In genomic region chr7:31207563-31208236, GRCm38 (mm10) we compare ENCODE assay signal across 8 mouse cellular contexts. TPM values are rescaled to one million over a fixed set of nuclear protein-coding genes. Genes with fewer than 3 reads are reported as not detected.
DNase-seq lines count a peak whose midpoint lies in the region; ATAC-seq and TF ChIP-seq lines count a peak whose summit lies in the region.

No protein-coding gene starts in this region.

- no peak overlapping the region for H3K9ac ChIP-seq in liver, embryonic 14.5 days (replicated peaks)

- no peaks in the 10 kb centered on the region for H3K9me3 ChIP-seq in liver, embryonic 14.5 days (ENCODE audit: control insufficient read depth, low read length)

- no peaks in the 10 kb centered on the region; the same call in 1 of the 2 replicates for H3K36me3 ChIP-seq in testis, adult 2 months (ENCODE audit: control insufficient read depth, insufficient read depth, low read length)
- H3K36me3 ChIP-seq in liver, embryonic 14.5 days (replicated peaks; ENCODE audit: control insufficient read depth, insufficient read depth, low read depth), result no peaks in the 10 kb centered on the region

- H3K4me3 ChIP-seq in gastrocnemius, adult 2 months, result peak overlapping the region; percentile 78
- H3K4me3 ChIP-seq in testis, adult 2 months (ENCODE audit: control insufficient read depth, low read depth, low read length), result peak overlapping the region; percentile 90
- peak overlapping the region; percentile 58 to 89 for H3K4me3 ChIP-seq in liver, embryonic 14.5 days (ENCODE audit: insufficient read depth in 1 of 2, low read depth in 2 of 2, low read length in 2 of 2)

- peak overlapping the region; percentile 62 for H3K4me2 ChIP-seq in liver, embryonic 14.5 days (ENCODE audit: low read depth)

- no peak for ATAC-seq in liver, embryonic 14.5 days (ENCODE audit: insufficient read depth)

- H3K4me1 ChIP-seq in testis, adult 2 months (ENCODE audit: control insufficient read depth, insufficient read depth, low read length), result peaks cover 6% of the 10 kb centered on the region
- peaks cover 0 to 3% of the 10 kb centered on the region in 2 experiments; a peak in 1 of 4 replicates for H3K4me1 ChIP-seq in liver, embryonic 14.5 days (replicated peaks; ENCODE audit: control insufficient read depth in 2 of 2, insufficient read depth in 2 of 2, low read length in 1 of 2)

- peak overlapping the region; percentile 88; the same call in 1 of the 2 replicates for H3K27ac ChIP-seq in gastrocnemius, adult 2 months
- H3K27ac ChIP-seq in testis, adult 2 months (ENCODE audit: control insufficient read depth, insufficient read depth, low read depth, low read length), result peak overlapping the region; percentile 81
- no peak overlapping the region for H3K27ac ChIP-seq in liver, embryonic 14.5 days

- 55% methylated on average over 13 of the region's 13 CpGs for WGBS in liver, embryonic 14.5 days (ENCODE audit: insufficient replicate concordance)

- TF ChIP-seq POLR2A in testis, adult 2 months (IDR thresholded peaks at IDR 0.05; ENCODE audit: control insufficient read depth, low read depth, low read length), result no peak

- intact Hi-C loops in gastrocnemius, adult 2 months (cut with DNase I), result no loop called here

- TF ChIP-seq CTCF in gastrocnemius, adult 2 months (IDR thresholded peaks at IDR 0.05), result no peak
- no peak for TF ChIP-seq CTCF in testis, adult 2 months (IDR thresholded peaks at IDR 0.05; ENCODE audit: control insufficient read depth, insufficient read depth, insufficient replicate concordance, low read depth, low read length)
- TF ChIP-seq CTCF in liver, embryonic 14.5 days (IDR thresholded peaks at IDR 0.05; ENCODE audit: low read depth), result no peak

- DNase-seq in gastrocnemius, adult 2 months, result no peak
- DNase-seq in gastrocnemius, adult 8-10 months (ENCODE audit: low spot score in 2 of 2), result no peak
- no peak for DNase-seq in testis, postnatal 14 days (ENCODE audit: low spot score)
- no peak for DNase-seq in liver, embryonic 14.5 days (ENCODE audit: low read depth in 3 of 3, low spot score in 3 of 3)
- DNase-seq in adrenal gland, postnatal 36 days, result no peak
- no peak for DNase-seq in layer of hippocampus, adult 9-10 months (ENCODE audit: low spot score)
- no peak for DNase-seq in ovary, postnatal 36 days (ENCODE audit: low spot score)

- TF ChIP-seq EP300 in liver, embryonic 14.5 days (IDR thresholded peaks at IDR 0.05; ENCODE audit: low read depth), result no peak

- no peaks in the 10 kb centered on the region for H3K27me3 ChIP-seq in testis, adult 2 months (ENCODE audit: control insufficient read depth, insufficient read depth, low read length)
- H3K27me3 ChIP-seq in liver, embryonic 14.5 days (ENCODE audit: control insufficient read depth, insufficient read depth, low read length), result no peaks in the 10 kb centered on the region

RNA-seq across cellular contexts. Expression of gene Gramd1a, which starts 52.0 kb away (rescaled TPM):
- total RNA-seq in gastrocnemius, adult 2 months (2021), result 10 to 100 TPM; 47.2 to 61.7 TPM
- total RNA-seq in gastrocnemius, adult 8-10 months (2022), result 10 to 100 TPM; 30.7 to 40.2 (median 33.3) TPM
- 35.1 and 35.3 TPM in 2 replicates for polyA plus RNA-seq in testis, adult 2 months (2012; rRNA removed)
- 19.1 and 19.4 TPM in 2 replicates for polyA plus RNA-seq in liver, embryonic 14.5 days (2012; rRNA removed)
- 8.0 and 8.5 TPM in 2 replicates for polyA plus RNA-seq in liver, embryonic 14.5 days (2014; fragmentation: Nextera tagmentation; extraction: Ambion mirVana)
- 10 to 100 TPM; 36.7 to 59.1 TPM for total RNA-seq in adrenal gland, postnatal 36 days (2021)
